Mouse (Mus musculus) lung, embryonic 14.5 days (tissue): ENCODE results near the gene Tpsab1. TPM values are rescaled to one million over a fixed set of nuclear protein-coding genes. Genes with fewer than 3 reads are reported as not detected.

Experiments used
- ATAC-seq: fragments of 200-750 bp; cut with Nextera tagmentation; 2 replicates; pipeline ENCODE4 v1.8.0; 2017; ENCODE audit warnings: mild to moderate bottlenecking, moderate TSS enrichment, moderate library complexity; ENCODE audit not compliant: insufficient read depth
- DNase-seq: peaks from one replicate; pipeline ENCODE4 v3.0.0-alpha.2; 2015
- H3K27ac ChIP-seq: fragments of 300-500 bp; sonication (generic); 2 replicates; pipeline ENCODE4 v1.5.1; 2014; ENCODE audit warnings: low read depth, mild to moderate bottlenecking, moderate library complexity
- H3K27me3 ChIP-seq: fragments of 300-500 bp; sonication (generic); 2 replicates; pipeline ENCODE4 v1.6.1; 2014; ENCODE audit warnings: low read length, control low read depth; ENCODE audit not compliant: insufficient read depth
- H3K36me3 ChIP-seq: fragments of 300-500 bp; sonication (generic); 2 replicates; pipeline ENCODE4 v1.6.1; 2014; ENCODE audit warnings: control low read depth; ENCODE audit not compliant: insufficient read depth
- H3K4me1 ChIP-seq: fragments of 300-500 bp; sonication (generic); 2 replicates; pipeline ENCODE4 v1.6.1; 2014; ENCODE audit warnings: antibody characterized with exemption, control low read depth; ENCODE audit not compliant: insufficient read depth
- H3K4me2 ChIP-seq: fragments of 300-500 bp; sonication (generic); 2 replicates; pipeline ENCODE4 v1.6.1; 2014; ENCODE audit warnings: mild to moderate bottlenecking
- H3K4me3 ChIP-seq: fragments of 300-500 bp; sonication (generic); 2 replicates; pipeline ENCODE4 v1.5.1; 2014; ENCODE audit warnings: low read depth, low read length
- H3K9ac ChIP-seq: fragments of 300-500 bp; sonication (generic); 2 replicates; pipeline ENCODE4 v1.6.1; 2014
- H3K9me3 ChIP-seq: fragments of 300-500 bp; sonication (generic); 2 replicates; pipeline ENCODE4 v1.6.1; 2016; ENCODE audit warnings: low read depth, low read length, control low read depth
- CTCF ChIP-seq: IDR thresholded peaks from 2 replicates; pipeline ENCODE4 v1.5.1; 2016; ENCODE audit warnings: antibody characterized with exemption, low read depth
- WGBS: fragments of 180-500 bp; shearing (Covaris S2); extraction: QIAGEN DNeasy Blood & Tissue Kit; methylation state at CpG from one replicate; pipeline ENCODE4 v1.1.7; 2014; 5-methylcytosine and 5-hydroxymethylcytosine counted together
- polyA plus RNA-seq: library from polyadenylated mRNA; unstranded; fragments of >200 nt; fragmentation: Nextera tagmentation; extraction: Ambion mirVana; gene quantifications from 2 replicates; pipeline ENCODE4 v1.2.1, GENCODE M21; 2014

Tpsab1 gene
- not detected in 2 replicates for polyA plus RNA-seq

DNA sequence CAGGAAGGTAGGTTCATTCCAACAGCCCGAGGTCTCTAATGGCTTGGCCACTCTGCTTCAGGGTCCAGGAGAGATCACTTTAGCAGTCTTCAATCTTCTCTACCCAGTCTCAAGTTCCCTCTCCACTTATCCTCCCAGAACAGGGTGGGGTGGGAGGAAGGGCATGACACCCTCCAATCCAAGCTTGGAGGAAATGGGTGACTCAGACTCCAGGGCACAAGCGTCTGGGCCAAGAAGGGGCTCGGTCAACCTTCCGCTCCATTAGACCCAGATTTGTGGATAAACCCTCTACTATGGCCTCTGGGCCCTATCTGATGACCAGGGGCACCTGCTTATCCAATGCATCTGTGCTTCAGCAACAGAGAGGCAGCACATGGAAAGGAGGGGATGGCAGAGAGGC is at the start of gene Tpsab1:
Gene Tpsab1, minus strand, starts transcription at position 101 of the 400 bp plus-strand sequence.
- no peak for ATAC-seq
- 93% methylated on average over 4 of the region's 4 CpGs for WGBS
- no peak for TF ChIP-seq CTCF
- no peaks in the 10 kb centered on the region for H3K9me3 ChIP-seq
- no peaks in the 10 kb centered on the region for H3K27me3 ChIP-seq
- DNase-seq, result no peak
- no peak within 1 kb of the TSS for H3K9ac ChIP-seq
- no peak within 1 kb of the TSS for H3K27ac ChIP-seq
- no peak within 1 kb of the TSS for H3K4me3 ChIP-seq
- no peaks in the 10 kb centered on the region for H3K4me1 ChIP-seq
- H3K36me3 ChIP-seq, result no peaks in the 10 kb centered on the region
- H3K4me2 ChIP-seq, result no peak within 1 kb of the TSS

DNA sequence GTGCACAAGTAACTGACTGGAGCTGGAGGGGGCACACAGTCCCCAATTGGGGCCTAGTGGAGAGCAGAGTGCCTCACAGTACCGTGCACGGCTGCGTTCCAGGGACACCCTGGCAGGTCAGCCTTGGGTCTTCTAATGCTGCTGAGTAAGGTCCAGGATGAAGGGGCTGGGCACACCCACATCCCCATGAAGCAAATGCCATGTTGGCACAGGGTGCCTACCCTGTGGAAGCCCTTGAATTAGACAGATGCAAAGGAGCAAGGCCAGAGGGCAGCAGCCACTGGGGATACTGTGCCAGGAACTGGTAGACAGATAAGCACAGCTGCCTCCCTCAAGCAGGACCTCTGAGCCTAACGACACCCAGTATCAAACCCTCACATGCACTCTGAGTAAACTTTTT is 49.2 kb upstream of the Tpsab1 start:
- Histone ChIP-seq H3K4me2 (no peak overlapping the region), H3K4me3 (no peak overlapping the region), H3K36me3 (no peaks in the 10 kb centered on the region)

DNA sequence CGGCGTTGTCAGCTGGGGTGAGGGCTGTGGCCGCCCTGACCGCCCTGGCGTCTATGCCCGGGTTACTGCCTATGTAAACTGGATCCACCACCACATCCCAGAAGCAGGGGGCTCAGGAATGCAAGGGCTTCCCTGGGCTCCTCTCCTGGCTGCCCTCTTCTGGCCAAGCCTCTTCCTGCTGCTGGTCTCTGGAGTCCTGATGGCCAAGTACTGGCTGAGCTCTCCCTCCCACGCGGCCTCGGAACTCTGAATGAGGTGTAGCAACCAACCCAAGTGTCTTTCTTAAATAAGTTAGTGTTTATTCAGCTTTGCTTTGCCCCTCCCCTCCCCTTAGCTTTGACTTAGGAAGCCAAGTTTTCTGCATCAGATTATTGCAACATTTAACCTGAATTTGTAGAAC is 28.6 kb upstream of the Tpsab1 start:
- Histone ChIP-seq H3K36me3 (0 out of 2 replicates have a peak, but pooled peaks cover 3% of the 10 kb centered on the region), H3K27ac (no peak overlapping the region), H3K4me1 (no peaks in the 10 kb centered on the region), H3K4me2 (no peak overlapping the region), H3K27me3 (no peaks in the 10 kb centered on the region), H3K4me3 (no peak overlapping the region), H3K9ac (no peak overlapping the region), H3K9me3 (no peaks in the 10 kb centered on the region)
- TF ChIP-seq CTCF, result peak; percentile 64
- DNase-seq (peak; percentile 65), ATAC-seq (peak; percentile 73; the same call in 1 of the 2 replicates)
- WGBS, result 28% methylated on average over 9 of the region's 9 CpGs

More for the DNA sequence above, 49.2 kb upstream of the Tpsab1 start:
- H3K9me3 ChIP-seq, result no peaks in the 10 kb centered on the region
- TF ChIP-seq CTCF, result no peak
- no peak overlapping the region for H3K9ac ChIP-seq
- WGBS, result 71% methylated on average over 4 of the region's 4 CpGs
- no peaks in the 10 kb centered on the region for H3K27me3 ChIP-seq
- H3K27ac ChIP-seq, result no peak overlapping the region
- ATAC-seq (no peak), DNase-seq (no peak)
- H3K4me1 ChIP-seq, result no peaks in the 10 kb centered on the region

GRCm38 (mm10) chr17:25372491-25372890 is 27.1 kb upstream of the Tpsab1 start:
- H3K27ac ChIP-seq, result no peak overlapping the region
- no peaks in the 10 kb centered on the region for H3K4me1 ChIP-seq
- no peaks in the 10 kb centered on the region for H3K9me3 ChIP-seq
- DNase-seq, result no peak
- no peak overlapping the region for H3K4me2 ChIP-seq
- TF ChIP-seq CTCF, result no peak
- WGBS, result 75% methylated on average over 8 of the region's 8 CpGs
- no peak overlapping the region for H3K4me3 ChIP-seq
- no peaks in the 10 kb centered on the region for H3K27me3 ChIP-seq
- no peak for ATAC-seq
- 0 out of 2 replicates have a peak, but pooled peaks cover 3% of the 10 kb centered on the region for H3K36me3 ChIP-seq
- H3K9ac ChIP-seq, result no peak overlapping the region

DNA sequence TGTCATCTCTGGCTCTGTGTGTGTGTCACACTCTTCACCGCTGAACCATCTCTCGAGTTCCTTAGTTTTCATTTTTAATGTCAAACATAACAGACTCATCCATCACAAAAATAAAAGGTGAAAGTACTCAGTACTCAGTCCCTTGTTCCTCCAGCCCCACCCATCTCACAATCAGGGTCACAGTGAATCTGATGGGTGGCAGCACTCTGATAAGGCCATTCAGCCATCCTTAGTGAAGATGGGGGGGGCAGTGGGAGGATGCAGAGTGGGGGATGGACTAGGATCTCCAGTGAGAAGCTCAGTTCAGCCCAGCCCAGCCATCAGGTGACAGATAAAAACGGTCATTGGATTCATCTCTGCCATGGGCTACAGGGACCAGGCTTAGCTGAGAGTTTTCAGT is 23.6 kb upstream of the Tpsab1 start, which contains the start of gene Tpsg1:
Gene Tpsg1, plus strand, starts transcription at position 301 of the 400 bp plus-strand sequence.
- H3K9me3 ChIP-seq, result no peaks in the 10 kb centered on the region
- DNase-seq (no peak), ATAC-seq (no peak)
- no peaks in the 10 kb centered on the region for H3K36me3 ChIP-seq
- TF ChIP-seq CTCF, result no peak
- no peak within 1 kb of the TSS for H3K9ac ChIP-seq
- no peaks in the 10 kb centered on the region for H3K4me1 ChIP-seq
- no peaks in the 10 kb centered on the region for H3K27me3 ChIP-seq
- no peak within 1 kb of the TSS for H3K4me3 ChIP-seq
- H3K4me2 ChIP-seq, result no peak within 1 kb of the TSS
- WGBS, result 62% methylated on average over 3 of the region's 3 CpGs
- H3K27ac ChIP-seq, result no peak within 1 kb of the TSS

GRCm38 (mm10) chr17:25366005-25366404 is 20.6 kb upstream of the Tpsab1 start, which contains the start of gene Tpsb2:
Gene Tpsb2, plus strand, starts transcription at chr17:25366305.
- no peaks in the 10 kb centered on the region for H3K9me3 ChIP-seq
- ATAC-seq, result no peak
- TF ChIP-seq CTCF, result no peak
- H3K27me3 ChIP-seq, result no peaks in the 10 kb centered on the region
- no peaks in the 10 kb centered on the region for H3K4me1 ChIP-seq
- H3K9ac ChIP-seq, result no peak within 1 kb of the TSS
- no peak for DNase-seq
- no peak within 1 kb of the TSS for H3K4me3 ChIP-seq
- H3K36me3 ChIP-seq, result no peaks in the 10 kb centered on the region
- WGBS, result 67% methylated on average over 2 of the region's 2 CpGs
- no peak within 1 kb of the TSS for H3K4me2 ChIP-seq
- no peak within 1 kb of the TSS for H3K27ac ChIP-seq

GRCm38 (mm10) chr17:25363726-25364125 is 18.4 kb upstream of the Tpsab1 start:
- TF ChIP-seq CTCF, result peak; percentile 81
- Histone ChIP-seq H3K4me2 (no peak overlapping the region), H3K27ac (no peak overlapping the region), H3K4me1 (no peaks in the 10 kb centered on the region), H3K36me3 (no peaks in the 10 kb centered on the region), H3K4me3 (no peak overlapping the region), H3K27me3 (no peaks in the 10 kb centered on the region), H3K9me3 (no peaks in the 10 kb centered on the region), H3K9ac (no peak overlapping the region)
- no peak for ATAC-seq
- WGBS, result 9% methylated on average over 1 of the region's 1 CpGs
- peak; percentile 61 for DNase-seq
